Mouse (Mus musculus) adrenal gland, adult 8-10 months (tissue): ENCODE data around the gene Arl5b. TPM values are rescaled to one million over a fixed set of nuclear protein-coding genes. Genes with fewer than 3 reads are reported as not detected.

Source experiments
- DNase-seq: peaks from one replicate; pipeline ENCODE4 v3.0.0; 2022
- total RNA-seq, 4 experiments: library from RNA; stranded (reverse); gene quantifications; 2 replicates each; pipeline ENCODE4 v1.2.4; 2022

Gene Arl5b
- total RNA-seq, 4 experiments from 2014 or later, result 23.2 to 32.9 (median 28.0) TPM

GRCm38 (mm10) chr2:15112741-15113140 is 63.5 kb downstream of the Arl5b start:
- no peak for DNase-seq

- no peak for DNase-seq
These were observed 72.1 kb downstream of the Arl5b start for GRCm38 (mm10) chr2:15121217-15121680.

Other genes starting within 250 kb of the Arl5b start
- gene Nsun6, start 5.7 kb downstream of the Arl5b start, total RNA-seq, result 10 to 100 TPM in 3 of 4 experiments, 1 to 10 TPM in 1; 7.1 to 21.0 (median 12.9) TPM